Mouse (Mus musculus) thymus, postnatal 10 days (tissue): ENCODE measurements around the gene Lnp1.
"Not testable (repeated sequence)": the region's sequence is repeated elsewhere in the genome, so short reads cannot be mapped to it uniquely, and the experiment has no call there.

ENCODE experiments used
- DNase-seq, 2 experiments: peaks; one replicate each; pipeline ENCODE4 v3.0.0; 2021; ENCODE audit warnings: low spot score in 2 of 2

The Lnp1 gene

GRCm38 (mm10) chr16:56928023-56928422 is at the start of gene Lnp1:
Gene Lnp1, minus strand, starts transcription at chr16:56928061.
- DNase-seq = no peak

- no peak for DNase-seq
These were observed 46.8 kb upstream of the Lnp1 start for GRCm38 (mm10) chr16:56974646-56975045.

GRCm38 (mm10) chr16:56958311-56958710 is 30.4 kb upstream of the Lnp1 start:
- not testable (repeated sequence) for DNase-seq

GRCm38 (mm10) chr16:56949085-56949484 is 21.2 kb upstream of the Lnp1 start:
- no peak for DNase-seq

GRCm38 (mm10) chr16:56942341-56942740 is 14.5 kb upstream of the Lnp1 start:
- no peak for DNase-seq

- peak in 1 of 2 experiments; percentile 6 for DNase-seq
These were observed 7.7 kb downstream of the Lnp1 start for GRCm38 (mm10) chr16:56920102-56920657.

GRCm38 (mm10) chr16:56917230-56917629 is 10.6 kb downstream of the Lnp1 start:
- DNase-seq = no peak

GRCm38 (mm10) chr16:56908986-56909385 is 18.9 kb downstream of the Lnp1 start:
- no peak for DNase-seq

GRCm38 (mm10) chr16:56902206-56902605 is 25.7 kb downstream of the Lnp1 start:
- not testable (repeated sequence) for DNase-seq

- no peak for DNase-seq
These were observed 36.3 kb downstream of the Lnp1 start for GRCm38 (mm10) chr16:56891583-56891982.

GRCm38 (mm10) chr16:56886616-56887116 is 41.2 kb downstream of the Lnp1 start:
- DNase-seq = no peak

- peak; percentile 61 to 65 for DNase-seq
These were observed 41.8 kb downstream of the Lnp1 start, which contains the start of gene Tmem45a for GRCm38 (mm10) chr16:56885824-56886615. Gene Tmem45a, minus strand, starts transcription at chr16:56886166.

GRCm38 (mm10) chr16:56884811-56885210 is 43.0 kb downstream of the Lnp1 start:
- no peak for DNase-seq

- no peak for DNase-seq
These were observed 54.5 kb downstream of the Lnp1 start for GRCm38 (mm10) chr16:56873410-56873809.

GRCm38 (mm10) chr16:56870458-56870857 is 57.4 kb downstream of the Lnp1 start:
- no peak for DNase-seq

- no peak for DNase-seq
These were observed 59.5 kb downstream of the Lnp1 start for GRCm38 (mm10) chr16:56868361-56868760.

GRCm38 (mm10) chr16:56867591-56867990 is 60.3 kb downstream of the Lnp1 start:
- DNase-seq = no peak
